Mouse (Mus musculus) bone marrow macrophage, adult 2 months (primary cell): ENCODE measurements around the gene Ptgds. TPM values are rescaled to one million over a fixed set of nuclear protein-coding genes. Genes with fewer than 3 reads are reported as not detected.

Source experiments
- H3K27ac ChIP-seq: 2 replicates; pipeline ENCODE4 v1.5.1; 2012; ENCODE audit warnings: low read depth, low read length; ENCODE audit not compliant: insufficient read depth
- H3K4me1 ChIP-seq: 2 replicates; pipeline ENCODE4 v1.6.1; 2012; ENCODE audit warnings: low read length; ENCODE audit not compliant: control insufficient read depth, insufficient read depth
- H3K4me3 ChIP-seq: 2 replicates; pipeline ENCODE4 v1.5.1; 2012; ENCODE audit warnings: mild to moderate bottlenecking, low read length, moderate library complexity; ENCODE audit not compliant: insufficient read depth
- CTCF ChIP-seq: IDR thresholded peaks from 2 replicates; pipeline ENCODE4 v1.5.1; 2012; ENCODE audit warnings: low read depth, mild to moderate bottlenecking, low read length, moderate library complexity
- POLR2A ChIP-seq: IDR thresholded peaks from 2 replicates; pipeline ENCODE4 v1.6.1; 2012; ENCODE audit warnings: mild to moderate bottlenecking, low read depth, low read length, borderline replicate concordance
- polyA plus RNA-seq: library from polyadenylated mRNA; stranded (reverse); fragments of >200 nt; gene quantifications from 2 replicates; pipeline ENCODE4 v1.2.4, GENCODE M21; 2012; ENCODE audit not compliant: missing spikeins, insufficient read depth, insufficient read length

Ptgds gene
- polyA plus RNA-seq, 1 experiment: not detected

DNA sequence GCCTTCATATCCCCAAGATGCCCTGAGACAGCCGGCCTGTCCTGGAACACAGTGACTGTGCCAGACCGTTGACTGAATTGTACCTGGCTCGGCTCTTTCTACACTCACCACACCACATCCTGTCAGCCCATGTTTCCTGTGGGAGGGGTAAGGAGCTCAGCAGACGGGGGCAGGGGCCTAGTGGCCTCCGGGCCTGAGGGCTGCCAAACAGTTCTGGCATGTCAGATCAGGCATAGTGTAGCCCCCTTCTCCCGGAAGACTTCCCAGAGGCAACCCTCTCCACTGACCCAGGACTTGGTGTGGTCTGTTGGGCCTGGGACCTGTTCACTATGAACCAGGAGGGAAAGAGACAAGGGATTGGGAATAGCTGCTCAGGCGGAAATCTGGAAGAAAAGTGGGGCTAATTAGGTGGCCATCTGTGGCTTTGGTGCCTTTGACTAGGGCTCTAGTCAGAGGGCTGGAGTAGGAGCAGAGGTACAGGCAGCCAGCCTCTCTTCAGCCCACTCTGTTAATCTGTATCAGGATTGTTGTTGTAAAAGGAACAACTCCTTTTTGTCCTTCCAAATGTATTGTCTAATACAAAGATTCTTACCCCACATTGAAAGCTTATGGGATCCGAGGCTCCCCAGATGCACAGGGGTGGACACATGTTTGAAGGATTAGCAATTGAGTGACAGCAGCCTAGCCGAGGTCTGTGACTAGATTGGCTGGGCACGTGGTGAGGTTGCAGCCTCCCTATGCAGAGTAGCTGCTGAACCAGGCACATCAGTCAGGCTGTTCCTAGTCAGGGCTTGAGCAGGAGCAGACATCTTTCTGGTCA, 3.8 kb downstream of the Ptgds start:
- no peak overlapping the region for H3K27ac ChIP-seq
- peaks cover 14% of the 10 kb centered on the region for H3K4me1 ChIP-seq
- no peak for TF ChIP-seq CTCF
- no peak overlapping the region for H3K4me3 ChIP-seq

DNA sequence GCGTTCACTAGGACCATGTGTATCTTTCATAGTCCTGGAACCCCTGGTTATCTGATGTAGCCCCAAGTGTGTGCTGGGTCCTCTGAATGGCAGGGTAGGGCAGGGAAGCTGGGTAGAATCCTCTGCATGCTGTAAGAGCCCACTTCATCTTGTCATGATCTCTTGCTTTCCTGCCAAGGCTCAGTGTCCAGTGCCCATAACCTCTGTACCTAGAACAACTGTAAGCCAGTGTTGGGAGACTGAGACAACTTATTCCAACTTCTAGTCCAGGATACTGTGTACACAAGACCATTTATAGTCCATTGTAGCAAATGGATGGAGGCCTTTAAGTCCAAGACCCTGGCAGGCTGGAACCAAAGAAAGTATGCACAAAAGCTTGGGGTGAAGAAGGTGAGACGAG, 4.6 kb downstream of the Ptgds start:
- peaks cover 14% of the 10 kb centered on the region for H3K4me1 ChIP-seq
- no peak overlapping the region for H3K27ac ChIP-seq
- TF ChIP-seq CTCF (no peak), POLR2A (no peak)
- H3K4me3 ChIP-seq: no peak overlapping the region

DNA sequence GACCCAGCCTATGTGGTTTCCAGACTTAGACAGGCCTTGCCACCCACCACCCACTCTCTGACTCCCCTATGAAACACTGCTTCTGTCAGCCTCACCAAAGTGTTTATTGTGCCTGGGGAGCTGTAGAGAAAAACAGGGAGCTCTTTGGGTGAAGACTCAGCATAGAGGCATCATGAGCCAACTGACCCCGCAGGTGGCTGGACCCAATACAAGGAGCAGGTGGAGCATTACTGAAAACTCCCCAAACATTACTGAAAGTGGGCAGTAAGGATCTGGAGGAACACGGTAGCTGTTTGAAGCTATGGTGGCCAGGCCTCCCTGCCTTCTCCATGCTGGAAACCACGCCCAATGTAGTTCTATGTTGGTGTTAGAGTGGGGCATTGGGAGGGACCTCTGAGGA, 6.2 kb downstream of the Ptgds start:
- Histone ChIP-seq H3K4me3 (no peak overlapping the region), H3K27ac (no peak overlapping the region), H3K4me1 (peaks cover 17% of the 10 kb centered on the region)
- no peak for TF ChIP-seq POLR2A
- TF ChIP-seq CTCF: no peak

DNA sequence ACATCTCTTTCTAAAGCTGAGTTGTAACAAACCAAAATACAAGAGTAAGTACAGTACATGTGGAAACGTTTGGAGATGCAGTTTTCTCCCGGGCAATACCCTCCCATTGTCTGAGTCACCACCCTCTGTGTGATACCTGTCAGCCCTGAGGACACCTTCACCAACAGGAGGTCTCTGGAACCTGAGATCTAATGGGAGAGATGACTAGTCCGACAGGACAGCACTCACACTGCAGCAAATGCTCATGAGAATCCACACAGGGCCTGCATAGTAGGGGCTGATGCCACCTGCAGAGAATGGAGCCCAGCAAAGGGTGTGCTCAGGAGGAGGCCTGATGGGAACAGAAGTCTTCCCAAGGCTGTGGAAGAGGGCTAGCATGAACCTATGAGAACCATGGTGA, 8.4 kb downstream of the Ptgds start:
- Histone ChIP-seq H3K4me1 (peaks cover 17% of the 10 kb centered on the region), H3K27ac (peak overlapping the region; percentile 77), H3K4me3 (peak overlapping the region; percentile 40)
- TF ChIP-seq CTCF (no peak), POLR2A (no peak)

DNA sequence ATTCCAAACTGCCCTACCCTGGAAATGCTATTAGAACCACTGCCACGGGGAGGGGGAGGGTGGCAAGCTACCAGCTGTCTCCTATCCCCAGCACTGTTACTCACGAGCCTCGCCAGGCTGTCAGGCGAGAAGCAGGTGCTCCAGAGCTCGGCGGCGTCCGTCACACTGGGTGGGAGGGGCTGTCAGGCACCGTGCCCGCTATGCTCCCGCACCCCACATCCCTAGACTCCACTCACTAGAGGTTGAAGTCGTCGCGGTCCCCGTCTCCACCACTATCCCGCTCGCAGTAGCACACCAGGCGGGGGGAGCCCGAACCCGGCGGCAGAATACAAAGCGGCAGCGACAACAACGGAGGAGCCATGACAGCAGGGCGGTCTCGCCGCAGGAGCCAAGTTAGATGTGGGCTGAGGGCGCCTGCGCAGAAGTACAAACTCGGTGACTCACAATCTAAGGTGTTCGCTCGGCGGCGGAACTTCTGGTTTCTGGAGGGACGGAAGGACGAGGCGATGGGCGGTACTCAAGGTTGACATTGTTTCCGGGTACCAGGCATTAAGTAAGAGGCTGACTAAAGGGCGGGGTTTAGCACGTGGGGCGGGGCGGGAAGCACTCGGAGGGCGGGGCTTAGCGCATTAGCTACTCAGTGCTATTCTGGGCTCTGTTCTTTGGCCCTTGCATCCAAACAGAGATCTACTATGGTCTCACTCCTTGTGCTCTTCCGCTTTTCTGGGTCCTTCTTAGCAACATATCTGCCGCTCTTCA, 9.1 kb downstream of the Ptgds start, which contains the start of gene Paxx:
Paxx (minus strand) TSS at position 544 of the 759 bp plus-strand sequence.
- Histone ChIP-seq H3K27ac (peak within 1 kb of the TSS; percentile 77), H3K4me1 (peaks cover 16% of the 10 kb centered on the region), H3K4me3 (peak within 1 kb of the TSS; percentile 87)
- TF ChIP-seq POLR2A (no peak), CTCF (no peak)

DNA sequence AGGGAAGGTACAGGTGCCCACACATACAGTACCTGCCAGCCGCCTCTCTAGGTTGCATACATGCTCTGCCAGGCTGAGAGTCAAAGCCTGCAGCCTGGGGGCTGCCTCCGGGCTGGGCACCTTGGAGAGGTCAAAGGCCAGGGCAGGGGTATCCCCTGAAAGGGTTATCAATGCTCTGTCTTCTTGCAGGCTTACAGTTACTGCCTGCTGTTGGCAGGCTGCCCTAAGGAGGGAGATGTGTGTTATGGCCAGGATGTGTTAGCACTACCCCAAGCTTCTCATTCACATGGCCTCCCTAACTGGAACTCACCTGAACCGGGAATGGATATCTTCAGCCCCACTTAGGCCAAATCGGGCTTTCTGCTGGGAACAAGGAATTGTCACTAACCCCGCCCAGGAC, 9.7 kb downstream of the Ptgds start:
- TF ChIP-seq POLR2A (no peak), CTCF (no peak)
- H3K27ac ChIP-seq: no peak overlapping the region

DNA sequence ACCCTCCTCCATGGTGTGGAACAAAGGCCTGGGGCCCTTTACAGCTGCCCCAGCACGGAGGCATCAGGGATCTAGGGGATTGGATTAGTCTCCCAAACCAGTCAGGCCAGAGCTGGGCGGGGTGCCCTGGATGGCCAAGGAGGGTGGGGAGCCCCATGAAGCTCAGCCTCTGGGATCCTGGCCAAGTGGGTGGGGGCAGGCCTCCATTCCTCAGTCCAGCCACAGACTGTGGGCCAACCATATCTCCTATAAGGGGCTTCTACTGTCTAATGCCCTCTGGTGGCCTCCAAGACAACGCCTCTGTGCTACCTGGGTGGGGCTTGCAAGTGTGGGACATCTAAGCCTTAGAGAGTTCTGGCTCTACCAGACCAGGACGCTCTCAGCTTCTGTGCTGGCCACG, 10.9 kb downstream of the Ptgds start:
- Histone ChIP-seq H3K27ac (no peak overlapping the region), H3K4me3 (no peak overlapping the region), H3K4me1 (peaks cover 13% of the 10 kb centered on the region)
- TF ChIP-seq POLR2A: no peak
- no peak for TF ChIP-seq CTCF

More for the DNA sequence above, 9.7 kb downstream of the Ptgds start:
- Histone ChIP-seq H3K4me3 (peak overlapping the region; percentile 87), H3K4me1 (peaks cover 13% of the 10 kb centered on the region)

DNA sequence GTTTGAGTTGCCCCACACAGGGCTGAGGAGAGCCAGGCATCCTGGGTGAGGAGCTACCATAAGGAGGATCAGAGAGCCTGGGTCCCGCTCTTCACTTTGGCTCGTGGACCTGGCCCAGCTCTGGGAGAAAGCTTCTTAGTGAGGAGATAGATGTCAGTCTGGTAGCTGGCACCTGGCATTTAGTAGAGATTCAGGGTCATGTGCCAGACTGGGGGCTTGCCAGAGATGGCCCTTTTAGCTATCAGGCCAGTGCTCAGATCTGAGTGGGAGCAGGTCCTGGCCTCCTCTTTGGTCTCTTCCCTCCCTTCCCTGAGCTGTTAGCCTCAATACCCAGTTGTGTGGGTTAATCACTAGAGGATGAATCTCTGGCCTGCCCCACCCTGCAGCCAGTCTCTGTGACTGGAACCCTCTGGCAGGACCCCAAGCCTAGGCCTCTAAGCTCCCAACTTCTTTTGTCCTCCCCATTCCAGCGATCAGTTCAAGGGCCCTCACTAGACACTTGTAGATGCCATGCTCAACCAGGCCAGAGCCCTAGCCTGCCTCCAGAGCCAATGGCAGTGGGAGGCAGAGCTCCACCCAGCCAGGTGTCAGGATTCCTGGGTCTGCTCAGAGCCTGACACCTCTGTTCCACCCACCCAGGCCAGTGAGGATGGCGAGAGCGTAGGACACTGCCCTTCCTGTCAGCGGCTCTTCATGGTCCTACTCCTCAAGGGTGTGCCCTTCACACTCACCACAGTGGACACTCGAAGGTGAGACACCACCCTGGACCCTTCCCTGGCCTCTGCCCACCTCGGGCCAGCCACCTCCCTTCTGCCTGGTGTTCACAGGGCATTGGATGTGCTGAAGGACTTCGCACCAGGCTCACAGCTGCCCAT, 12.6 kb downstream of the Ptgds start:
- Histone ChIP-seq H3K4me1 (peaks cover 13% of the 10 kb centered on the region), H3K4me3 (no peak overlapping the region), H3K27ac (no peak overlapping the region)
- no peak for TF ChIP-seq POLR2A
- TF ChIP-seq CTCF: no peak

DNA sequence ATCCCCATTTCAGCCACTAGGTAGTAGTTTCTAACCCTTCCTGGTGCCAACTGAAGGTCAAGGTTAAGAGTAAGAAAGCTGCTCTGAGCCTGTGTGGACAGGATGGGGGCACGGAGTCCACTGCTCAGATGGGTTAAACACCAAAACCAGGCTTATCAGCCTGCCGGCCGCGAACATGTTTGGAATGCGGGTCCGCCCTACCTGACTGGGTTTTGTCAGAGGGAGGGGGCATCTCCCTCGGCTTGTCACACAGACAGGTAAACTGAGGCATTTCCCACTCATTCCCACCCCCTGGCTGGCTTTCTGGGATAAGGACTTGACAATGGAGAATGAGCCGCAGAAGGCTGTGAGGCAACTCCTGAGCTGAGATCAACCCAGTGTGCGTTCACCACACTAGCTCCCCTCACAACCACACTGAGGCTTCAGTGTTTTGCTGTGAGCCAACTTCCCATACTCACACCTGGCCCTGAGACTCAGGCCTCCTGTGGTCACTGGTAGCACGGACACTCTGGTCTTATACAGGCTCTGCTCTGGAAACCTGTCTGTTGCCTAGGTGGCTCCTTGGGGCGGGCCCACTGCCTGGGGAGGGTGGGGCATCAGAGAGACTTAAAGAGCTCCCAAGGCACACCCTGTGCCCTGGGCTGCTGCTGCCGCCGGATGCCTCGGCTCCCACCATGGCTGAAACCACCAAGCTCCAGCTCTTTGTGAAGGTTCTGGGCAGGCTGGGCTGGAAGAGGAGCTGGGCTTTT, 13.5 kb downstream of the Ptgds start, which contains the start of gene Clic3:
Clic3 (plus strand) TSS at position 634 of the 749 bp plus-strand sequence.
- Histone ChIP-seq H3K4me3 (no peak within 1 kb of the TSS), H3K4me1 (peaks cover 6% of the 10 kb centered on the region)
- TF ChIP-seq CTCF (no peak), POLR2A (no peak)

More for the DNA sequence above, 13.5 kb downstream of the Ptgds start, which contains the start of gene Clic3:
- no peak within 1 kb of the TSS for H3K27ac ChIP-seq
